Mouse (Mus musculus) WW6 (cell line): ENCODE results near the gene Epb41l4b.
A peak's percentile ranks its signal among the peaks of the same experiment; 100 is the strongest.

Experiments used
- DNase-seq: peaks from one replicate; pipeline ENCODE4 v3.0.0-alpha.2; 2013; ENCODE audit warnings: low read depth, low spot score

Epb41l4b gene

DNA sequence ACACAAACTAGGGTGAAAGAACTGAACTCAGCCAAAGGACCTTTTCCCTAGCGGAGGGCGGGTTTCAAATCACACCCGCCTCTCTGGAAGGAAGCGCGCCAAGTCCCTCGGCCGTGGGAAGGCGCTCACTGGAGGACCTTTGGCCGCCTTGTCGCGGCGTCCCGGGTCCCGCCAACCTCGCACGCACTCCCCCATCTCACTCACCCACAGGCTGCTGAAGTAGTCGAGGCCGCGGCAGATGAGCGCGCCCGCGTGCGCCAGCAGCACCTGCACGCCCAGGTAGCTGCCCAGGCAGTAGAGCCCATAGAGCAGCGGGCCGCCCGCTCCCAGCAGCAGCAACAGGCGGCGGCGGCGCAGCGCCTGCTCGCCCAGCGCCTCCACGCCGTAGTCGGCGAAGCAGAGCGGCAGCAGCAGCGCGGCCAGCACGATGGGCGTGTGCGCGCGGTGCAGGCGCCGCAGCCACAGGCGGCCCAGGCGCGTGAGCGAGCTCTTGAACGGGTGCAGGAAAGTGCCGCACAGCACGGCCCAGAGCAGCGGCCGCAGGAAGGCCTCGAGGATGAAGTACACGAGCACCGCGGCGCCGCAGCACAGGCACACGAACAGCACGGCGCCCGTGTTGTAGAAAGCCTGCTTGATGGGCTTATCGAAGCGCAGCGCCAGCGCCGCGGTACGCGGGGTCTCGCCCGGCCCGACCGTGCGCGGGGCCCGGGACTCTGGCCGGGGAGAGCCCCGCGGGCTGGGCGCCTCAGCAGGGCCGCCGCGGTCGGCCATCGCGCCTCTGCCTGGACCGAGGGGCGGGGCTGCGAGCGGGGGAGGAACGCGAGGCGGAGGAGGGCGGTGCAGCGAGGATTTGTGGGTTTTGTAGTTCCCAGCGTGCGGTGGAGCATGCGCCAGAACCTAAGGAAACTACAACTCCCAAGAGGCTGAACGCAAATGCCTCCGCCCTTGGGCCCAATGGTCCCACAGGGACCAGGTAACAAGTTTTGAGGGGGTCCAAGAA, 196.3 kb downstream of the Epb41l4b start, which contains the start of gene Tmem245:
Gene Tmem245 (minus strand): TSS at position 797 of the 1,000 bp plus-strand sequence.
- peak; percentile 84 for DNase-seq

GRCm38 (mm10) chr4:56946180-56946579, 197.1 kb downstream of the Epb41l4b start:
- DNase-seq: no peak

DNA sequence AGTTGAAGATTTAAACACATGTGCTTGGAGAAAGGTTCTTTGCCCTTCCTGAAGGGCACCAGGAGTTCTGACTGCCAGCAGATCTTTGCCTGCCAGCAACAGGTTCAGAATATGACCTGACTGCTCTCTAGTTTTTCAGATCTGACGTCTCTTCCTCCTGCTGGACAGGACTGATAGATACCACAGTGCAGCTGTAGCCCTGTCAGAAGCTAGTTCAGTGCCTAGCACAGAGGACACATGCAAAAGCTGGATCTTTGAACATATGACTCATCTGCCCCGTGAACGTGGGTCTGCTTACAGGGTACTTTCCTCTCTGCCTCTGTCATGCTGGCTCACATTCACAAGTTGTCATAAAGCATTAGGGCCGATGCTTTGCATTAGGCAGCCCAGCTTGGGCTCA, 199.0 kb downstream of the Epb41l4b start:
- no peak for DNase-seq

- no peak for DNase-seq
Measured at GRCm38 (mm10) chr4:56943258-56943657, 200.0 kb downstream of the Epb41l4b start.

DNA sequence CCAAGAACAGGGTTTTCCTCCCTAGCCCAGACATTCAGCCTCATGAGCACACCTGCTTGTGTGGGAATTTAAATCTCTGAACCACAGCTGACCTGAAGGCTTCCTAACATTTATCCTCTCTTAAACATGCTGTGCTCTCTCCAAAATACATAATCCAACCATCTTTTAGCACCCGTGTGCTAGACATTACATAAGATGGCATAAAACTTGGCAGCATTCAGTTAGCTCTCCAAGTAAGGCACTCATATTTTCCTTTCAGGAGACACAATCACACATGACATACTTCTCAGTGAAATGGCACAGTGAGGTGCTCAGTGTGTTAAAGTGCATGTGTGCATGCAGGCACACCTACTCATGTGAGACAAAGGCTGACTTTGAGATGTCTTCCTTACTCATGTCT, 200.7 kb downstream of the Epb41l4b start:
- no peak for DNase-seq
